Mouse (Mus musculus): ENCODE data around the gene Kif26b. TPM values are rescaled to one million over a fixed set of nuclear protein-coding genes. Genes with fewer than 3 reads are reported as not detected.

Kif26b gene
- total RNA-seq, 2 experiments from 2014 or later = 25.9 to 27.3 TPM

- DNase-seq (ENCODE audit: low spot score in 2 of 2) = no peak
Measured at GRCm38 (mm10) chr1:178585366-178586020, 56.6 kb downstream of the Kif26b start.

DNA sequence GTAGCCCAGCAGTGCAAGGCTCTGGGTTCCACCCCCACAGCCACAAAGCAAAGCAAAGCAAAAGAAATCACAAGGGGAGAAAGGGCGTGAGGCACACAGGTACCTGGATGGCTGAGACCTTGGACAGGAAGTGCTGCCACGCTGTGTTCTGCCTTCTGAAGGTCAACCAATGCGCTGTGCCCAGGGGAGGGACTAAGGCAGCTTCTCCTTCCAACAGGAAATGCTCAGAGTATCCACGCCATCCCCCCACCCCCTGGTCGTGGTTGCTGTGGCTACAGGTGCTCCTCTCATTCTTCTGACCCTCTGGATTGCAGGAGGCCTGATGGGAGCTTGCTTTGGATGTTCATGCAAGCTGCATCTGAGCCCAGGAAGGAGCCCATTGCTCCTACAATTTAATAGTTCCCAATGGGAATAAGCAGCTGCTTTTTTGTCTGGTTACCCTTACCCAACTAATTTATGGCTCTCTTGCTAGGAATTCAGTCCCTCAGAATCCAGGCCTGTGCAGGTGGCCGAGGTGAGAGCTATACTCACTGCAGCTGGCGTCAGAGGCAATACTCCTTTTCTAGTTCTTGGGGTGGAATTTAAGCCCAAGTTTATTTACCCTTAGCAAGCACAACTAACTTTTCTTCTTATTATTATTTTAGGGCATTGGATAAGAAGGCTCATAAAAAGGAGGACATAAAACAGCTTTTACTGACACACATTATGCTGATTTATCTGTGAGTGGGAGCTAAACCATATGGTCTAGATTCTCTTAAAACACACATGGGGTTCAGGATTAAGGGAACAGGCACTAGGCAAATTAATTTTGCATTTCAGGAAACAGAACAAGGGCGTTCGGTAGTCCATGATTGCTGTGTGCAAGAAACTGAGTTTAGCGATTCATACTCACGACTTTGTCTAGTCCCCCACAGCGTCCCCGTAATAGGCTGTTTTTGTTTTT, 61.6 kb downstream of the Kif26b start:
- peak in 1 of 2 experiments; percentile 51 for DNase-seq (ENCODE audit: low spot score in 2 of 2)

- no peak for DNase-seq (ENCODE audit: low spot score in 2 of 2)
Measured at GRCm38 (mm10) chr1:178597113-178597512, 68.2 kb downstream of the Kif26b start.

GRCm38 (mm10) chr1:178597757-178598156, 68.8 kb downstream of the Kif26b start:
- DNase-seq (ENCODE audit: low spot score in 2 of 2) = no peak

DNA sequence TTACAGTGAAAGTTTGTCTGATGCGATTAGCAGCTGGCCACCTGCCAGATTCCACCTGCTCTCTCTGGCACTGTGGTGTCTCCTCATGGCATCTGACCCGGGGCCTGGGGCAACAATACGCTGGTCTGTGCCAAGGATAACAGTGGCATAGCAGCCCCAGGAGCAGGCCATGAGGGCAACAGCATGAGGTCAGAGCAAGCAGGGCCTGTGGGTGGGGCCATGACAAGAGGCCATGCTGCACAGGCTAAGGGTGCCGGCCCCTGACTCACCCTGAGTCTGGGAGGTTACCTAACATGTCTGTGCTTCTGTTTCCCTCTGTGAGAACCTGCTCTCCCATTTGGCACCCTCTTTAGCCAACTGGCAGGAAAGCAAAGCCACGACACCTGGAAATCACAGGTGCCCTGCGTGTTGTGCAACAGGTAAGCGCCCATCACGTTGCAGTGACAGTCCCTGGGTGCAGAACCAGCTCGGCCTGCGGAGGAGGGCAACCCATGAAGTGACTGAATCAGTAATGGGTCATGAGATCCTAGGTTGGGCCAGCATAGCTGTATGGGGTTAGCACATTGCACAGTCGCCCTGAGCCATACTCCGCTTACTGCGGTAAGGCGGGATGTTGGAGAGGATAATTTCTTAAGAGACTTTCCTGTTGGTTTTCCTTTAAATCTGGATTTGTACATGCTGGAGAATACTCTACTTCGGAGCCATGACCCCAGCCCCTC, 72.1 kb downstream of the Kif26b start:
- DNase-seq (ENCODE audit: low spot score in 2 of 2) = no peak

DNA sequence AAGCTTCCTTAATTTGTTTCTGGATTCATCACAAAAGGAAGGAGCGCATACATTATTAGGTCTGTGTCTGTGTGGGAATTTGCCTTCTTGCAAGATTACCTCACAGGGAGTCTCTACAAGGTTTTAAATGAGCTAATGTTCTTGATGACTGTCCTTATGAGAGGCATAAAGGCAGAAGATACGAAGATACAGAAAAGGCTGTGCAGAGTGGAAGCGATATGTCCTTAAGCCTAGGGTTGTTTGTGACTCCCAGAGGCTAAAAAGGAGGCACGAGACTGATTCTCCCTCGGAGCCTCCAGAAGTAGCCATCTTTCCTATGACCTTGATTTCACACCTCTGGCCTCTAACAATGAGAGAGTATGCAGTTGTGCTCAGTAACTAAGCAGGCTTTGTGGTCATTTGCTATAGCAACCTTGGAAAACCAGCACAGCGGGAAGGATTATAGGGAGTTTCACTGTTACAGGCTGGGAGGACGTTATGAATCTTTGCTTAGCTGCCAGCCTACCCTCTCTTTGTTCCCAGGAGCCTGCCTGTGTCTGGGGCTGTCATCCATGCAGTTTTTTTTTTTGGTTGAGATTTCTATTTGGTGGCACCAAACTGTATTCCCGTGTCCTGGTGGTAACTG, 80.3 kb downstream of the Kif26b start:
- no peak for DNase-seq (ENCODE audit: low spot score in 2 of 2)

GRCm38 (mm10) chr1:178611512-178611911, 82.6 kb downstream of the Kif26b start:
- no peak for DNase-seq (ENCODE audit: low spot score in 2 of 2)

- DNase-seq (ENCODE audit: low spot score in 2 of 2) = no peak
Measured at GRCm38 (mm10) chr1:178621301-178621700, 92.4 kb downstream of the Kif26b start.

DNA sequence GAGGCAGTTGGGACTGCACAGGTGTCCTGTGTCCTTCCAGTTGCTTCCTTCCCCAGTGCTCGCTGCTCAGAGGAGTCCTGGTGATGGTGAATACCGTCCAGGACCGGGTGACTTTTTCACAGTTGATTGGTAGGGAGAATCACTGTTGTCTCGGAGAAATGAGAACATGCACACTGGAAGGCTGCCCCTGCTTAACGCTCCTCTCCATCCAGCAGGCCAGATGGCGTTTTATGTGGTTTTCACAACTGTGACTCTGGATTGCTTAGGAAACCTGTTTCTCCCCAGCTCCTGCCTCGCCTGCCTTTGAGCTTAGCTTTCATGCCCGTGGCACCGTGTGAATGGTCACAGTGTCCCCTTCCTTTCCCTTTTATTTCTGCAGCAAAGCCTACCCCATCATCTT, 95.0 kb downstream of the Kif26b start:
- DNase-seq (ENCODE audit: low spot score in 2 of 2) = peak in 1 of 2 experiments; percentile 40

DNA sequence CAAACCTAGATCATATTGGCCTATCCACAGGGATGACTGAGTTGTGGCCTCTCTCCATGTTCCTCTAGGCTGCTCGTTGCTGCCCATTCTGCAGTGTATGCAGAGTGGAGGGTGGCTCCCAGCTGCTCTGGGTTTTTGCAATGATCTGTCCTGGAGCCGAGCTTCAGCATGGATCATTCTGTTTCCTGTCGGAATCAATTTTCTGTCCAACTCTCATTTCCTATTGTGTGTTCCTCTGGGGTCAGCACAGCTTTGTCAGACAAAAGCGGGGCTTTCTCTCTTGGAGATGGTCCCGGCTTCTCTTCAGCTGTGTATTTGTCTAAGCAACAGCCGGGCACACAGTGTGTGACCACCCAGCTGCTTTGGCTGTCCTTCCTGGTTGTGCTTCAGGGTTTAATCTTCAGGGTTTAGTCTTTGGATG, 98.0 kb downstream of the Kif26b start:
- peak; percentile 39 to 45 for DNase-seq (ENCODE audit: low spot score in 2 of 2)

- no peak for DNase-seq (ENCODE audit: low spot score in 2 of 2)
Measured at GRCm38 (mm10) chr1:178630042-178630441, 101.1 kb downstream of the Kif26b start.

GRCm38 (mm10) chr1:178631863-178632262, 102.9 kb downstream of the Kif26b start:
- no peak for DNase-seq (ENCODE audit: low spot score in 2 of 2)

GRCm38 (mm10) chr1:178634359-178635085, 105.6 kb downstream of the Kif26b start:
- no peak for DNase-seq (ENCODE audit: low spot score in 2 of 2)

- DNase-seq (ENCODE audit: low spot score in 2 of 2) = no peak
Measured at GRCm38 (mm10) chr1:178635470-178635869, 106.5 kb downstream of the Kif26b start.

DNA sequence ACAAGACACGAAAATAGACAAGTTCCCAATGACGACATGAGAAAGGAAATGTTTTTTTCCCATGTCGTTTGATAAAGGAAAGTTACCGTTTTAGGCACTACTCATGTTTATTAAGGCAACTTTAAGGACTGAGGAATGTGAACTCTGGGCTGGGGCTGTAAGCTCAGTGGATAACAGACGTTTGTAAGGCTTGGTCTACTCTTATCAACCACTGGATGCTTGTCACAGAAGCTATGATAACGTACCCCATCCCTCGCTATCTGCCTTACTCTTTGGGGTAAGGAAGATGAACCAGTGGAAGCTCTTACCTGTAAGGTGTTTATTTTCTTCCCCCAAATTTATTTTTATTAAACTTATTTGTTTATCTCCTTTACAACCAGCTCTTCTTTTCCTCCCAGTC, 108.4 kb downstream of the Kif26b start:
- DNase-seq (ENCODE audit: low spot score in 2 of 2) = no peak

GRCm38 (mm10) chr1:178639951-178640350, 111.0 kb downstream of the Kif26b start:
- DNase-seq (ENCODE audit: low spot score in 2 of 2) = no peak

GRCm38 (mm10) chr1:178640719-178641455, 112.0 kb downstream of the Kif26b start:
- peak in 1 of 2 experiments; percentile 22 for DNase-seq (ENCODE audit: low spot score in 2 of 2)

DNA sequence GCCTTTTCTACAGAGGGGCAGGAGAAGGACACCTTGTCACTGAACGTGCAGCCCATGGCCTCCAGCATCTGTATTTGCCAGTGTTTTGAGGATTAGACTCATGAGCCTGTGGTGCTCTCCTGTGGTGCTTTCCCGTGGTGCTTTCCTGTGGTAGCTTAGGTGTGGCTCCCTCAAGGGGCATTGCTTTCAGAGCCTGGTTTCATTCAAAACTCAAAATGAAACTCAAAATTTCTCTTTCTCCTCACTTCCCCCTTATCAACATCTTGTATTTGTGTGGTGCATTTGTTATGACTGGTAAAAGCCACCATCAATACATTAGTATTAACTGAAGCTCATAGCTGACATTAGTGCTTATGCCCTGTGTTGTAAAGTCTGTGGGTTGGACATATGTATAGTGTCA, 112.9 kb downstream of the Kif26b start:
- no peak for DNase-seq (ENCODE audit: low spot score in 2 of 2)

GRCm38 (mm10) chr1:178644954-178645353, 116.0 kb downstream of the Kif26b start:
- no peak for DNase-seq (ENCODE audit: low spot score in 2 of 2)

DNA sequence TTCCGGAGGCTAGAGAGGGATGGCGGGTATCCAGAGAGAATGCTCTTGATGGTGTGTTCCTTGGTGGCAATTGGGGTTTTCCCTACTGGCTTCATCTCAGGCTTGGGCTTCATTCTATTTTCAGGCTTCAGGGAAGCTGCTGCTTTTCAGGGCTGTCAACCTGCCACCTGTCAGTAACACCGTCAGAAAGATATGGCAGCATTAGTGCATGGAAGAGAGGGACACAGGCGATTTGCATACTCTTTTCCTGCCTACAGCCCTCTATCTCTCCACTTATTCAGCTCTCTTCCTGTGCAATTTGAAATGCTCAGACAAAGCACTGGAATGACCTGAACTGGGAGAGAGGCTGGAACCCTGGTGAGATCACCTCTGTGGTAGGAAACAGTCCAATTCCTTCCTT, 117.7 kb downstream of the Kif26b start:
- DNase-seq (ENCODE audit: low spot score in 2 of 2) = no peak

Measured in layer of hippocampus, postnatal 14 days (tissue).